Mouse (Mus musculus) limb, embryonic 14.5 days (tissue): ENCODE results near the gene Lpin1. TPM values are rescaled to one million over a fixed set of nuclear protein-coding genes. Genes with fewer than 3 reads are reported as not detected.

ENCODE experiments used
- ATAC-seq: fragments of 200-750 bp; cut with Nextera tagmentation; 2 replicates; pipeline ENCODE4 v1.8.0; 2017; ENCODE audit warnings: low read depth, moderate number of reproducible peaks, moderate TSS enrichment; ENCODE audit not compliant: low FRiP score
- DNase-seq: peaks from one replicate; pipeline ENCODE4 v3.0.0-alpha.2; 2015; ENCODE audit warnings: low spot score
- H3K27ac ChIP-seq: fragments of 300-500 bp; sonication (generic); replicated peaks from 2 replicates; pipeline ENCODE4 v1.5.1; 2014; ENCODE audit warnings: low read depth, mild to moderate bottlenecking, low read length, moderate library complexity, mixed read lengths
- H3K27me3 ChIP-seq: fragments of 300-500 bp; sonication (generic); 2 replicates; pipeline ENCODE4 v1.6.1; 2014; ENCODE audit warnings: low read length, mixed read lengths; ENCODE audit not compliant: control insufficient read depth, insufficient read depth
- H3K36me3 ChIP-seq: fragments of 300-500 bp; sonication (generic); 2 replicates; pipeline ENCODE4 v1.6.1; 2014; ENCODE audit warnings: mild to moderate bottlenecking, low read length, moderate library complexity, mixed read lengths; ENCODE audit not compliant: control insufficient read depth, insufficient read depth
- H3K4me1 ChIP-seq: fragments of 300-500 bp; sonication (generic); 2 replicates; pipeline ENCODE4 v1.6.1; 2014; ENCODE audit warnings: antibody characterized with exemption, low read length, mixed read lengths; ENCODE audit not compliant: control insufficient read depth, insufficient read depth
- H3K4me2 ChIP-seq: fragments of 300-500 bp; sonication (generic); replicated peaks from 2 replicates; pipeline ENCODE4 v1.6.1; 2014; ENCODE audit warnings: low read depth, mild to moderate bottlenecking, low read length, moderate library complexity; ENCODE audit not compliant: severe bottlenecking
- H3K4me3 ChIP-seq: fragments of 300-500 bp; sonication (generic); replicated peaks from 2 replicates; pipeline ENCODE4 v1.5.1; 2014; ENCODE audit warnings: low read length
- H3K9ac ChIP-seq: fragments of 300-500 bp; sonication (generic); 2 replicates; pipeline ENCODE4 v1.6.1; 2014; ENCODE audit warnings: mild to moderate bottlenecking, low read depth, low read length, moderate library complexity; ENCODE audit not compliant: severe bottlenecking
- H3K9me3 ChIP-seq: fragments of 300-500 bp; sonication (generic); 2 replicates; pipeline ENCODE4 v1.6.1; 2016; ENCODE audit warnings: low read length; ENCODE audit not compliant: control insufficient read depth
- POLR2A ChIP-seq: fragments of 200-500 bp; IDR thresholded peaks from 2 replicates; pipeline ENCODE4 v1.8.0; 2012; ENCODE audit warnings: inconsistent platforms, mild to moderate bottlenecking, moderate library complexity, borderline replicate concordance; ENCODE audit not compliant: insufficient read depth, insufficient read length; ENCODE audit errors: extremely low read depth
- WGBS: fragments of 180-500 bp; shearing (Covaris S2); extraction: QIAGEN DNeasy Blood & Tissue Kit; methylation state at CpG from one replicate; pipeline ENCODE4 v1.1.7; 2014; 5-methylcytosine and 5-hydroxymethylcytosine counted together
- polyA plus RNA-seq, 2 experiments: library from polyadenylated mRNA; depleted of rRNA in 1 of 2; stranded (reverse) in 1 of 2; unstranded in 1 of 2; fragments of >200 nt; fragmentation: Nextera tagmentation in 1 of 2; extraction: Ambion mirVana in 1 of 2; gene quantifications; 2 replicates each; pipeline versions ENCODE4 v1.2.1 to v1.2.3; 2012 to 2014

Gene Lpin1
- polyA plus RNA-seq, 2 experiments, result 6.4 to 6.5 TPM

DNA sequence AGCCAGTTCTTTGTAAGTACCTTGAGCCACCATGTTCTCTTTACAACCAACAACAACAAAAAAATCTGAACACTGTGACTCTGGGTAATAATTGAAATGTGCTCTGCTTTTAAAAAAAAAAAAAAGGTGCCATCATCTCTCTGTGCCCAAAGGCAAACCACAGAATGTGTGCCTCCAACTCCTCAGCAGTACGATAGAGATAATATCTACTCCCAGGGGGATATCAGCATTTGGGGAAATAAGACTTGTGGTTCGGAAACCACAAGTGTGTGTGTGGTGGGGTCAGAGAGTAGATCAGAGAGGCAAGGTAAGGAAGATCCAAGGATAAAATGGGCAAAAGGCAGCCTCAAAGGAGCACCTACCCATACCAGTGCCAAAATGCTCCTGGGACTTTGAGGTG lies 20.7 kb upstream of the Lpin1 start:
- 83% methylated on average over 2 of the region's 2 CpGs for WGBS
- Histone ChIP-seq H3K36me3 (no peaks in the 10 kb centered on the region), H3K4me3 (no peak overlapping the region), H3K4me1 (no peaks in the 10 kb centered on the region), H3K9ac (no peak overlapping the region), H3K9me3 (no peaks in the 10 kb centered on the region), H3K27ac (no peak overlapping the region), H3K27me3 (no peaks in the 10 kb centered on the region), H3K4me2 (no peak overlapping the region)
- no peak for TF ChIP-seq POLR2A
- ATAC-seq (no peak), DNase-seq (no peak)

DNA sequence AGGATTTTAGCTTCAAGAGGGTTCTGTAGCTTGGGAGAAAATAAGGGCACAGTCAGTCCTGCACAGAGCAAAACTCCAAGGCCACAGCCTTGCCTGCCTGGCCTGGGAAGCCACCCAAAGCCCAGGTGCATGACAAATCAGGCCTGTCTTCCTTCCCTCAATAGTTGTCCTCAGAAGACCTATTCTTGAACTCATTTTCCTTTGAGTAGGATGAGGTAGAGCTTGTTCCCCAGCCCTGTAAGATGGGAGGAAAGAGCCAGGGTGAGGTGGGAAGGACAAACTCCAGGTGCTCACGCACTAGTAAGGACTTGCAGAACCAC lies 20.1 kb upstream of the Lpin1 start:
- H3K27ac ChIP-seq, result no peak overlapping the region
- ATAC-seq (no peak), DNase-seq (no peak)
- no peak overlapping the region for H3K9ac ChIP-seq
- no peak for TF ChIP-seq POLR2A
- H3K4me2 ChIP-seq, result no peak overlapping the region
- H3K9me3 ChIP-seq, result no peaks in the 10 kb centered on the region
- no peak overlapping the region for H3K4me3 ChIP-seq
- H3K36me3 ChIP-seq, result no peaks in the 10 kb centered on the region
- no peaks in the 10 kb centered on the region for H3K4me1 ChIP-seq
- WGBS, result 81% methylated on average over 1 of the region's 1 CpGs
- no peaks in the 10 kb centered on the region for H3K27me3 ChIP-seq

DNA sequence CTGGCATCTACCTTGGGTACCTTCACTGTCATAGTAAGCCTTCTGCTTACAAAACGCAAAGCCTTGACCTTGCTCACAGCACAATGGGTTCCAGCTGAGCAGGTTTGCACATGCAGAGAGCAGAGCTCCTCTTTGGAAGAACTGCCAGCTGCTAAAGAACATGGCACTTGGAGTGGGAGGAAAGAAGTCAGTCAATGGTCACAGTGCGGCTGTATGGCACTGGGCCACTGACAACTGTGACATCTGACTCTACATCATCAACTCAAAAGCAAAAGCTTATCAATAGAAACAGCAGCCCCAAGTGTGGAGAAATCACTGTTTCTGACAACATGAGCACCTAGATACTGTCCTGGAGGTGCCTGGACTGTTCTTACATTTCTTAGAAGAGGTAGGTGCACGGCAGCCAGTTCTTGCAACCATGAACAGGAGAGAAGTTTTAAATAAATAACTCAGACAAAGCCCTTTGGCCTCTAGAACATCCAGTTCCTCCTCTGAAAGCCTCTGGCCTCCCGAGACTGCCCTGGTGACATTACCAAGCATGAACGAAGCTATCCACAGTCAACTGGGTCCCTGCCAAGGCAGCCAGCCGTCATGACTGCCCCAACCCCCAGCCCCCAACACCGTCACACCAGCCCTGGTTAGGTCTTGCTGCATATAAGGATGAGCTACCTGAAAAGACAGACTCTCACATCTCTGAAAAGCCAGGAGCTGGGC lies 19.5 kb upstream of the Lpin1 start:
- H3K27ac ChIP-seq, result no peak overlapping the region
- H3K4me3 ChIP-seq, result no peak overlapping the region
- DNase-seq (no peak), ATAC-seq (no peak)
- 82% methylated on average over 7 of the region's 7 CpGs for WGBS
- H3K27me3 ChIP-seq, result no peaks in the 10 kb centered on the region
- TF ChIP-seq POLR2A, result no peak
- H3K9me3 ChIP-seq, result no peaks in the 10 kb centered on the region
- no peaks in the 10 kb centered on the region for H3K36me3 ChIP-seq
- no peaks in the 10 kb centered on the region for H3K4me1 ChIP-seq
- H3K4me2 ChIP-seq, result no peak overlapping the region
- H3K9ac ChIP-seq, result no peak overlapping the region

DNA sequence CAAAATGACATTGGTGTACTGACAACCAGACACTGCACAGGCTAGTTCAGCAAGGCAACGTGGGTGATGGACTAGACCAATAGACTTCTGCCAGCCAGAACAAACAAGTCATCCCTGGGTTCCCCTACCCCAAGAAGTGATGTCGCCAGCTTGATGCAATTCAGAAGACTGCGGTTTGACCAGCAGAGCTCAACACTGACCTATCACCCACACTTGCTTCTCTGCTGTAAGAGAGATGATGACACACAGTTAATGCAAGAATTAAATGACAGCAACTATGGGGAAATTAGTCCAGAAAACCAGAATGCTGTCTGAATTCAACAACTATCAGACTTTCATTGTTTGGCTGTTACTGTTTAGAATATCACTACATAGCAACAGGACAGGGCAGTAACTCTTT lies 9.5 kb upstream of the Lpin1 start:
- Histone ChIP-seq H3K9ac (no peak overlapping the region), H3K4me3 (no peak overlapping the region), H3K36me3 (no peaks in the 10 kb centered on the region), H3K4me1 (peaks cover 3% of the 10 kb centered on the region; the same call in 1 of the 2 replicates), H3K4me2 (no peak overlapping the region), H3K27ac (no peak overlapping the region), H3K27me3 (no peaks in the 10 kb centered on the region), H3K9me3 (no peaks in the 10 kb centered on the region)
- whole genome bisulfite sequencing, result 80% methylated on average over 3 of the region's 3 CpGs
- ATAC-seq (no peak), DNase-seq (no peak)
- no peak for TF ChIP-seq POLR2A

DNA sequence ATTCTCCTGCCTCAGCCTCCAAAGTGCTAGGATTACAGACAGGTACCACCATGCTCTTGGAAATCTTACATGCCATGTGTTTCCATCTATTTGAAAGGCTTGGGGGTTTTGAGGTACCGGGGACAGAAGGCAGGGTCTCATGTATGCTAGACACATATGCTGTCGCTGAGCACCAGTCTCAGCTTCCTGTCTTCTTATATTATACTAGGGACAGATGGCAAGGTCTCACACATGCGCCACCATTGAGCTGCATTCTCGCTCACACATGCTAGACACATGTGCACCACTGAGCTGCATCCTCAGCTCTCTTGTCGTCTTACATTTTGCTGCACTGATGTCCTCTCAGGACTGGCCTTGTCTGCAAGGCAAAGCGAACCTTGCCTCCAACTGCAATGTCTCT lies 8.7 kb upstream of the Lpin1 start:
- WGBS, result 65% methylated on average over 6 of the region's 6 CpGs
- no peak for ATAC-seq
- TF ChIP-seq POLR2A, result no peak
- no peak for DNase-seq
- Histone ChIP-seq H3K4me3 (no peak overlapping the region), H3K9ac (no peak overlapping the region), H3K4me2 (no peak overlapping the region), H3K9me3 (no peaks in the 10 kb centered on the region), H3K36me3 (no peaks in the 10 kb centered on the region), H3K27ac (no peak overlapping the region), H3K27me3 (no peaks in the 10 kb centered on the region), H3K4me1 (peaks cover 3% of the 10 kb centered on the region; the same call in 1 of the 2 replicates)
